Mouse (Mus musculus): ENCODE measurements around the gene Slc25a3. TPM values are rescaled to one million over a fixed set of nuclear protein-coding genes. Genes with fewer than 3 reads are reported as not detected.

Gene Slc25a3
- total RNA-seq, 2 experiments from 2014 or later = 338 to 663 TPM

DNA sequence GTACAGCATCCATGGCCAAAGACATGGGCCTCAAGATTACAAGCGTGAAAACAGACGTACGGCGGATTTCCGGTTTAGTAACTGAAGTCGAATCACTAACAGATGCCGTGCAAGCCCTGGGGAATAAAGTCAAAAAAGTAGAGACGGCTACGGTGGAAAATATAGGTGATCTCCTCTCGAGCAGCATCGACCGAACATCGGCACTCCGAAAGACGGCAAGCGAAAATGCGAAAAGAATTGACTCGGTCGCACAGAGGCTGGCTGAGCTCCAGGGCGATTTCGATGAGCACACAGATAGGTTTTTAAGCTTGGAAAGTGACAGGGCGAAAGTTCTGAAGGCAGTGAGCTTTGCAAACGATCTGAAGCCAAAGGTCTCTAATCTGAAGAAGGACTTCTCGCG, 21.9 kb downstream of the Slc25a3 start:
- no peak for ATAC-seq (replicated peaks; ENCODE audit: low FRiP score, low TSS enrichment, poor library complexity, severe bottlenecking)

- ATAC-seq (replicated peaks; ENCODE audit: low FRiP score, low TSS enrichment, poor library complexity, severe bottlenecking) = no peak
Observed at GRCm38 (mm10) chr10:91100101-91100500, 23.8 kb downstream of the Slc25a3 start.

- ATAC-seq (replicated peaks; ENCODE audit: low FRiP score, low TSS enrichment, poor library complexity, severe bottlenecking) = no peak
Observed at GRCm38 (mm10) chr10:91098056-91098455, 25.8 kb downstream of the Slc25a3 start.

DNA sequence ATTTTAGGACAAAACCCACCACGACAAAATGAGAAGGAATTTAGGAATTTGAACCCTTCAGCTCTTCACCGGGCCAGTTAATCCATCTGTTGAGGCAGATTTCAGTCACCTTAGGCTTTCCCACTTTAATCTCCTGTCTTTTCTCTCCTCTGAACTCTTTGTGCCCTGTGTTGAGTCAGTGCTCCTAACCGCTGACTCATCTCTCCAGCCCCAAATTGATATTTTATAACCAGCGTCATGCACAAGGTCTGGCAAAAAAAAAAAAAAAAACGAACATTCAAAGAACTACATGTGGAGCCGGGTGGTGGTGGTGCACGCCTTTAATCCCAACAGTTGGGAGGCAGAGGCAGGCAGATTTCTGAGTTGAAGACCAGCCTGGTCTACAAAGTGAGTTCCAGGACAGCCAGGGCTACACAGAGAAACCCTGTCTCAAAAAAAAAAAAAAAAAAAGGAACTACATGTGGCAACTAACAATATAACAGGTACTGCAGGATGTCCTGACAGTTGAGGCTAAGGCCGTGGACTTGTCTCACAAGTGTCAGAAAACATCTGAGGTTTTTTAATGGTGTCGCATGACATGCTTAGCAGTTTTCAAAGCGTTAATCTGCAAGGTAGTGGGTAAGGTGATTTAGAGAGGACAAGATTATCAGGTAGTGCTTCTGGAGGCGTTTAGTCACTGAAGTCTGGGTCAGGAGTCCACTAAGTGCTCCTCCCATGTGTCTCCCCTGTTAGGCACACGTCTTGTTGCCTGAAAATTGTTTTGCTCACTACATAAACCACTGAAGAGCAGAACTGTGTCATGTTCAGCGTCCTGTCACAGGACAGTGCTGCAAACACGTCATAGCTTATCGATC, 29.4 kb downstream of the Slc25a3 start:
- ATAC-seq (replicated peaks; ENCODE audit: low FRiP score, low TSS enrichment, poor library complexity, severe bottlenecking) = no peak

GRCm38 (mm10) chr10:91092812-91093211, 31.0 kb downstream of the Slc25a3 start:
- no peak for ATAC-seq (replicated peaks; ENCODE audit: low FRiP score, low TSS enrichment, poor library complexity, severe bottlenecking)

- peak; percentile 27; the same call in 1 of the 2 replicates for ATAC-seq (replicated peaks; ENCODE audit: low FRiP score, low TSS enrichment, poor library complexity, severe bottlenecking)
Observed at GRCm38 (mm10) chr10:91083393-91083927, 40.4 kb downstream of the Slc25a3 start.

GRCm38 (mm10) chr10:91082550-91083392, 41.1 kb downstream of the Slc25a3 start, which contains the start of the genes Apaf1 and Ikbip:
Apaf1 (minus strand) TSS chr10:91082770.
Ikbip (plus strand) TSS chr10:91082940.
- peak; percentile 87 for ATAC-seq (replicated peaks; ENCODE audit: low FRiP score, low TSS enrichment, poor library complexity, severe bottlenecking)

GRCm38 (mm10) chr10:91081959-91082507, 41.8 kb downstream of the Slc25a3 start:
- peak; percentile 27 for ATAC-seq (replicated peaks; ENCODE audit: low FRiP score, low TSS enrichment, poor library complexity, severe bottlenecking)

DNA sequence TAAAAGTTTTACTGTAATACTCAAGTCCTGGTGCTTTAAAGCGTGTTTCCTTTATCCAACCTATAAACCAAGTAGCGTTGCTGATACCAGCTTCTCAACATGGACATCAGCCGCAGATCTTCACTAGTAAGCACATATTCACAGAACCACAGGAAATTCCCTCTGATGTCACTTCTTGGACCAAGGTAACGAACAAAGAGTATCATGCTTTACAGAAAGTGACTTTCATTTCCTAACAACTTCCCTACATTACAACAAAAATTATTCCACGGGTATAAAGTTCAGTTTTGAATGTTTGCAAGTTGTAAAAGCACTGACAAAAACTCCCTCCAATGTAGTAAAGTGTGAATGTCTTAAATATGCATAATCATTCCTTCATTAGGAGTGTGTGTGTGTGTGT, 43.3 kb downstream of the Slc25a3 start:
- ATAC-seq (replicated peaks; ENCODE audit: low FRiP score, low TSS enrichment, poor library complexity, severe bottlenecking) = no peak

GRCm38 (mm10) chr10:91076667-91077066, 47.2 kb downstream of the Slc25a3 start:
- ATAC-seq (replicated peaks; ENCODE audit: low FRiP score, low TSS enrichment, poor library complexity, severe bottlenecking) = no peak

GRCm38 (mm10) chr10:91073345-91073744, 50.5 kb downstream of the Slc25a3 start:
- ATAC-seq (replicated peaks; ENCODE audit: low FRiP score, low TSS enrichment, poor library complexity, severe bottlenecking) = no peak

DNA sequence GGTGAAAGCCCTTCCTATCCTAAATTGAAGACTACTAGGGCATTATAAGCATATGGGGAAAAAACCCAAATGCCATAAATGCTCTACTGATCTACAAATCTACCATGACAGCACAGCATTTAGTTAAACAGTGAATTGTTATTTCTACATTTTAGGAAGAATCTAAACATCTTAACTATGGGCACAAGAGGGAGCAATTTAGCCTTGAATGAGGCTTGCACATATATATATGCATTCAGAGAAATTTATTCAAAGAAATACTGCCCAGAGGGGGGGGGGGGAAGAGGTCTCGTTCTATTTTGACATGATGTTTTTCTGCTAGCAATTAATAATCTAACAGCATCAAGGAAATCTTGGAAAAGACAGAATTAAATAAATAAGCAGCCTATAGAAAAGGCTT, 52.1 kb downstream of the Slc25a3 start:
- ATAC-seq (replicated peaks; ENCODE audit: low FRiP score, low TSS enrichment, poor library complexity, severe bottlenecking) = peak; percentile 70

Other genes with a start within 250 kb of the Slc25a3 start
- gene Apaf1, start 41.3 kb downstream of the Slc25a3 start, total RNA-seq (2014; fragmentation: Nextera tagmentation) = 37.1 and 44.9 TPM in 2 replicates
- gene Apaf1, start 41.3 kb downstream of the Slc25a3 start, total RNA-seq (2017) = 20.9 and 24.3 TPM in 2 replicates
- 11.6 and 16.3 TPM in 2 replicates for gene Ikbip, start 41.1 kb downstream of the Slc25a3 start, total RNA-seq (2014; fragmentation: Nextera tagmentation)
- 17.2 and 38.2 TPM in 2 replicates for gene Ikbip, start 41.1 kb downstream of the Slc25a3 start, total RNA-seq (2017)
- gene Tmpo, start 57.3 kb upstream of the Slc25a3 start, total RNA-seq (2014; fragmentation: Nextera tagmentation) = 267 and 268 TPM in 2 replicates
- gene Tmpo, start 57.3 kb upstream of the Slc25a3 start, total RNA-seq (2017) = 469 and 547 TPM in 2 replicates

Data from megakaryocyte-erythroid progenitor cell, adult 5-6 weeks (primary cell).